Mouse (Mus musculus): ENCODE results near the gene Magoh. TPM values are rescaled to one million over a fixed set of nuclear protein-coding genes. Genes with fewer than 3 reads are reported as not detected.

Magoh gene
- 3.4 TPM in 1 of 2 replicates, not detected in the other for polyA plus RNA-seq (2012; ENCODE audit: insufficient read depth, low replicate concordance)

GRCm38 (mm10) chr4:107879254-107880050 lies at the start of gene Magoh:
Magoh (plus strand) TSS chr4:107879755.
- H3K4me1 ChIP-seq: peaks cover 42% of the 10 kb centered on the region
- H3K27me3 ChIP-seq (replicated peaks): no peaks in the 10 kb centered on the region
- H3K36me3 ChIP-seq (replicated peaks; ENCODE audit: low read length): peaks cover 41% of the 10 kb centered on the region
- H3K4me3 ChIP-seq (replicated peaks): peak within 1 kb of the TSS; percentile 99
- H3K9me3 ChIP-seq: no peaks in the 10 kb centered on the region
- no peak for TF ChIP-seq GATA1 (IDR thresholded peaks at IDR 0.05; ENCODE audit: borderline replicate concordance, low read length)
- TF ChIP-seq FLI1 (IDR thresholded peaks at IDR 0.05; ENCODE audit: low read length): no peak

DNA sequence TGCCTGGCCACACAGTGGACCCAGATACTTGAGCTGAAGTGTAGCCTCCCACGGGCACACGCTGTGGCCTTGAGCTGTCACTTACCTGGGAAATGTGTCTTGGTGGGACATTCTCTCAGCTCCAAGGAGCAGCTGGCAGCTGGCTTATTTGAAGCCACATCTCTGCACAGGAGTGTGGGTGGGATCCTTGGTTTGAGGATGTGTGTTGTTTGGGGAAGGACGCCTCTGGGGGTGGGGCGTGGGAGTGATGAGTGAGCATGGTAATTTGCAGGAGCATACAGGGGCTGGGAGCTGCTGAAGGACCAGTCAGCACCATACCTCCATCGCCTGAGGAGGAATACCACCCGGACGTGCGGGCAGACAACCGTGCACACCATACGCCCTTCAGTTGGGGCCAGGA lies 49.4 kb upstream of the Magoh start:
- Histone ChIP-seq H3K4me3 (replicated peaks) (no peak overlapping the region), H3K4me1 (peaks cover 76% of the 10 kb centered on the region), H3K27me3 (replicated peaks) (no peaks in the 10 kb centered on the region), H3K9me3 (no peaks in the 10 kb centered on the region), H3K36me3 (replicated peaks; ENCODE audit: low read length) (peaks cover 91% of the 10 kb centered on the region)
- TF ChIP-seq FLI1 (IDR thresholded peaks at IDR 0.05; ENCODE audit: low read length) (no peak), GATA1 (IDR thresholded peaks at IDR 0.05; ENCODE audit: borderline replicate concordance, low read length) (no peak)

- no peaks in the 10 kb centered on the region for H3K27me3 ChIP-seq (replicated peaks)
- H3K4me3 ChIP-seq (replicated peaks): no peak overlapping the region
- H3K4me1 ChIP-seq: peaks cover 75% of the 10 kb centered on the region
- TF ChIP-seq GATA1 (IDR thresholded peaks at IDR 0.05; ENCODE audit: borderline replicate concordance, low read length): no peak
- no peak for TF ChIP-seq FLI1 (IDR thresholded peaks at IDR 0.05; ENCODE audit: low read length)
- H3K9me3 ChIP-seq: no peaks in the 10 kb centered on the region
- H3K36me3 ChIP-seq (replicated peaks; ENCODE audit: low read length): peaks cover 91% of the 10 kb centered on the region
These were observed 48.7 kb upstream of the Magoh start for GRCm38 (mm10) chr4:107830821-107831221.

DNA sequence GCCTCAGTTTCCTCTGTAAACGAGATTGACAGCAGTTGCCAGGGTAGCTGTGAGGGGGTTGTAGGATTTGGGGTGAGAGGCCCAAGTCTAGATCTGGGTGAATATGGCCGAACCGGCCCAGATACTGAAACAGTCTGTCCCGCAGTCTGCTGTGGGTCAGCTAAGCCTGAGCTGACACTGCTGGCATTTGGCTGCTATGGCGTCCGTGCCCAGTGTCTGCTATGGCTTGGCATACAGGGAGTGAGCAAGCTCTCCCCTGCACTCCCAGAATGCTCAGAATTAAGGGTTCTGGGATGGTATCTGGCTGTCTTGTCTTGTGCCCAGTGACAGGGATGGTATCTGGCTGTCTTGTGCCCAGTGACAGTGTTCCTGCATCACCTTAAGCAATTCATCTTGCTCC lies 47.9 kb upstream of the Magoh start:
- peaks cover 93% of the 10 kb centered on the region for H3K36me3 ChIP-seq (replicated peaks; ENCODE audit: low read length)
- H3K4me3 ChIP-seq (replicated peaks): no peak overlapping the region
- no peaks in the 10 kb centered on the region for H3K9me3 ChIP-seq
- H3K27me3 ChIP-seq (replicated peaks): no peaks in the 10 kb centered on the region
- TF ChIP-seq FLI1 (IDR thresholded peaks at IDR 0.05; ENCODE audit: low read length) (no peak), GATA1 (IDR thresholded peaks at IDR 0.05; ENCODE audit: borderline replicate concordance, low read length) (no peak)
- peaks cover 73% of the 10 kb centered on the region for H3K4me1 ChIP-seq

GRCm38 (mm10) chr4:107833525-107833924 lies 46.0 kb upstream of the Magoh start:
- Histone ChIP-seq H3K36me3 (replicated peaks; ENCODE audit: low read length) (peaks cover 94% of the 10 kb centered on the region), H3K9me3 (no peaks in the 10 kb centered on the region), H3K27me3 (replicated peaks) (no peaks in the 10 kb centered on the region), H3K4me1 (peaks cover 55% of the 10 kb centered on the region), H3K4me3 (replicated peaks) (no peak overlapping the region)
- no peak for TF ChIP-seq GATA1 (IDR thresholded peaks at IDR 0.05; ENCODE audit: borderline replicate concordance, low read length)
- TF ChIP-seq FLI1 (IDR thresholded peaks at IDR 0.05; ENCODE audit: low read length): no peak

DNA sequence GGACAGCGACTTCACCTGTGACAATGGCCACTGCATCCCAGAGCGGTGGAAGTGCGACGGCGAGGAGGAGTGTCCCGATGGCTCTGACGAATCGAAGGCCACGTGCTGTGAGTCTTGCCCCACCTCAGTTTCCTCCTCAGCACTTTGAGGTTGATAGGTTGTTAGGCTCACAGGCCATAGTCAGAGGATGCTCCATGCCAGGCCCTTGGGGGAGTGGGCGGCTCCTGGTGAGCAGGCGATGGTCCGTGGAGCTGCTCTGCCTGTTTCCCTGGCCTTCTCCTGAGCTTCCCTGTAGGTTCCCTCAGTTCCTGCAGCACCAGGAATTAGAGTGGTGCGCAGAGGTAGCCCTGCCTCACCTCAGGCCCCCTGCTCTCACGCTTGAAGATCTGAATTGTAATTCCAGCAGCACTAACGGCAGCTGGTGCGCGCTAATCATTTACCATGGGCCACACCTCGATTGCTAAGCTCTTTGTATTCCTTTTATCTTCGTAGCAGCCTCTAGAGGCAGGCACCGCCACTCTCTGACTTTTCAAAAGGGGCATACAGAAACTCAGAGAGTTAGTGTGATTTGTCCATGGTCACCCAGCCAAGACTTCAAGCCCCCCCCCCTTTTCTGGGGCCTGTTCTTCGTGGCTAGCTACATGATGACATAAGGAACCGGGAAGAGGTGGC lies 44.8 kb upstream of the Magoh start:
- H3K9me3 ChIP-seq: no peaks in the 10 kb centered on the region
- H3K4me3 ChIP-seq (replicated peaks): no peak overlapping the region
- TF ChIP-seq GATA1 (IDR thresholded peaks at IDR 0.05; ENCODE audit: borderline replicate concordance, low read length) (no peak), FLI1 (IDR thresholded peaks at IDR 0.05; ENCODE audit: low read length) (no peak)
- H3K4me1 ChIP-seq: peaks cover 42% of the 10 kb centered on the region
- H3K27me3 ChIP-seq (replicated peaks): no peaks in the 10 kb centered on the region
- H3K36me3 ChIP-seq (replicated peaks; ENCODE audit: low read length): peaks cover 93% of the 10 kb centered on the region

GRCm38 (mm10) chr4:107835508-107835909 lies 44.0 kb upstream of the Magoh start:
- Histone ChIP-seq H3K4me1 (peaks cover 35% of the 10 kb centered on the region), H3K4me3 (replicated peaks) (no peak overlapping the region), H3K27me3 (replicated peaks) (no peaks in the 10 kb centered on the region), H3K36me3 (replicated peaks; ENCODE audit: low read length) (peaks cover 92% of the 10 kb centered on the region), H3K9me3 (no peaks in the 10 kb centered on the region)
- TF ChIP-seq GATA1 (IDR thresholded peaks at IDR 0.05; ENCODE audit: borderline replicate concordance, low read length) (no peak), FLI1 (IDR thresholded peaks at IDR 0.05; ENCODE audit: low read length) (no peak)

DNA sequence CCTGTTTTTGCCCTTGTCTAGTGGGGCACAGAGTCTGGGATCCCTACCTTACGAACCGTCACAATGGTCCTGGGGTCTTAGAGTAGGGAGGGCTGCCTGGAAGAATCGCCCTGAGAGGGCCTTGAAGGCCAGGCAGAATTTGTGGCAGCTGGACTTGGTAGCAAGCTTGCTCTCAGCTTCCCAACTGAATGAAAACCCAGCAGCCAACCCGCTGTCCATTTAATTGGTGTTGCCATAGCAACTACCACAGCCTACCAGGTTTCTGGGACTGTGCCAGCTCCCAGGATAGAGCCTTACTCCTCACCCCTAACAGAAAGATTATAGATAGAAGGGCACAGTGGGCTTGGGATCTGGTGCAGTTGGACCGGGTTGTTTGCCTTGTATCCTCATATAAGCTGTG lies 42.8 kb upstream of the Magoh start:
- Histone ChIP-seq H3K9me3 (no peaks in the 10 kb centered on the region), H3K27me3 (replicated peaks) (no peaks in the 10 kb centered on the region), H3K4me3 (replicated peaks) (no peak overlapping the region), H3K36me3 (replicated peaks; ENCODE audit: low read length) (peaks cover 90% of the 10 kb centered on the region), H3K4me1 (peaks cover 22% of the 10 kb centered on the region)
- TF ChIP-seq GATA1 (IDR thresholded peaks at IDR 0.05; ENCODE audit: borderline replicate concordance, low read length) (no peak), FLI1 (IDR thresholded peaks at IDR 0.05; ENCODE audit: low read length) (no peak)

DNA sequence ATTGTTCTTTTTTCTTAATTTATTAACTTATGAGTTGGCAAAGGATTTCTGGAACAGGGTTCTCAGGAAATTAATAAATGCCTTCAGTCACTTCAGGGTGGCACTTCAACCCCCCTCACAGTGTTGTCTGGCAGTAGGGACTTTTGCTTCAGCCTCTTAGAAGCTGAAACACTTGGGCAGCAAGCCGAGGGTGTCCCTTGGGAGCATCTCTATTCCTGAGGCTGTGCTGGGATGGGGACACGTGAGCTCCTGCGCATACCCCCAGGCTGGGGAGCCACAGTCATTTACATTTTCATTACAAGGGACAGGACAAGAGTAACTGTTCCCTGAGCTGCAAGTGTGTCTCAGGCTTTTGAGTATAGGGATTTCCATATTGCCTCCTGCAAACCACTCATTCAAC lies 41.6 kb upstream of the Magoh start:
- H3K4me3 ChIP-seq (replicated peaks): no peak overlapping the region
- no peaks in the 10 kb centered on the region for H3K27me3 ChIP-seq (replicated peaks)
- peaks cover 15% of the 10 kb centered on the region for H3K4me1 ChIP-seq
- no peak for TF ChIP-seq FLI1 (IDR thresholded peaks at IDR 0.05; ENCODE audit: low read length)
- TF ChIP-seq GATA1 (IDR thresholded peaks at IDR 0.05; ENCODE audit: borderline replicate concordance, low read length): no peak
- H3K36me3 ChIP-seq (replicated peaks; ENCODE audit: low read length): peaks cover 91% of the 10 kb centered on the region
- no peaks in the 10 kb centered on the region for H3K9me3 ChIP-seq

DNA sequence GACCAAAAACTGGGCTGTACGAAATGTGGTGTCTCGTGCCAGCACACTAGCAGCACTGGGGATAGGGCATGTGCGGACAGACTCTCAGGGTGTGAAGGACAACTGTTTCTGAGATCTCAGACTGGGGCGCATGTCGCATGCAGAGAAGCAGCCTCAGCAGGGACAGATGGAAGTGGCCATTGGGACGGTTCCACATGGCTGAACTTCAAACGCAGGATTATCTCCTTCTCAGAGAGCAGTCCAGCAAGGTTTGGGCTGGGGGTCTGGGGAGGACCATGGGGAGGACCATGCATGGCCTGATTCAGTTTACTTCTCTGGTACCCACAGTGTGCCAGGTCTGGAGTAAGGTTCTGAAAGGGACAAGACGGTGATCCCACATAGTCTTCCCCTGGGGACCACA lies 35.9 kb upstream of the Magoh start:
- Histone ChIP-seq H3K9me3 (no peaks in the 10 kb centered on the region), H3K27me3 (replicated peaks) (no peaks in the 10 kb centered on the region), H3K4me3 (replicated peaks) (no peak overlapping the region), H3K4me1 (peaks cover 9% of the 10 kb centered on the region), H3K36me3 (replicated peaks; ENCODE audit: low read length) (peaks cover 90% of the 10 kb centered on the region)
- no peak for TF ChIP-seq FLI1 (IDR thresholded peaks at IDR 0.05; ENCODE audit: low read length)
- no peak for TF ChIP-seq GATA1 (IDR thresholded peaks at IDR 0.05; ENCODE audit: borderline replicate concordance, low read length)
